Mouse (Mus musculus): ENCODE results near the gene Gramd1b.

DNA sequence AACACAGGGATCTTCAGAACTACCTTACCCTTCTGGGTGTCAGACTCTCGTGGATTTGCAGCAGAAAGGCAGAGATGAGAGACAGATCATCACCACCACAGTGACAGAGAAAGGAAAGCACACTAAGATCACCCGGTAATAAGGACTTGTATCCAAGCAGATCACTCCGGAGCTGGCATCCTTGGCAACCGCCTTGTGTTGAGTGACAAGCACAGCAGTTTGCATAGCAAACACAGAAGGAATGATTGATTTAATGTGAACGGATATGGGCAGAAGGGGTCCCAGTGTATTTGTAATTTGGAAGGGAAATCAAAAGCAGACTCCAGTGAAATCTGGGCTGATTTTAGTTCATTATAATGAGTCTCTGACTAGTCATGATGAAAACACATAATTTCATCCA is 97.9 kb downstream of the Gramd1b start:
- TF ChIP-seq POLR2A (IDR thresholded peaks at IDR 0.05; ENCODE audit: insufficient read depth, low read depth, low read length) (no peak), CTCF (IDR thresholded peaks at IDR 0.05; ENCODE audit: insufficient read depth, low read depth, low read length) (no peak)
